Mouse (Mus musculus): ENCODE data around the gene Adk. TPM values are rescaled to one million over a fixed set of nuclear protein-coding genes. Genes with fewer than 3 reads are reported as not detected.

Adk gene
- total and polyA plus RNA-seq, 3 experiments, result 47.9 to 129 (median 59.0) TPM

GRCm38 (mm10) chr14:21462398-21462797 lies 410.0 kb downstream of the Adk start:
- Histone ChIP-seq H3K27me3 (replicated peaks) (no peaks in the 10 kb centered on the region), H3K27ac (ENCODE audit: insufficient read depth, low read depth) (no peak overlapping the region), H3K4me1 (ENCODE audit: control insufficient read depth in 1 of 2, insufficient read depth in 2 of 2) (no peaks in the 10 kb centered on the region), H3K9ac (ENCODE audit: insufficient read depth, low read depth) (no peak overlapping the region), H3K4me3 (replicated peaks in 1 of 3; ENCODE audit: low read depth in 2 of 3, low read length in 2 of 3, poor library complexity in 1 of 3) (no peak overlapping the region), H3K9me3 (replicated peaks; ENCODE audit: low read length) (no peaks in the 10 kb centered on the region), H3K36me3 (replicated peaks in 1 of 2; ENCODE audit: control insufficient read depth in 1 of 2, insufficient read depth in 1 of 2, low read length in 1 of 2) (no peaks in the 10 kb centered on the region), H3K79me2 (replicated peaks; ENCODE audit: control insufficient read depth, extremely low read depth, insufficient read depth, poor library complexity, severe bottlenecking) (no peaks in the 10 kb centered on the region), H3K4me2 (ENCODE audit: insufficient read depth, low read depth, poor library complexity, severe bottlenecking) (no peak overlapping the region)
- no peak for DNase-seq (ENCODE audit: extremely low read depth)
- in situ Hi-C loops (cut with MboI; ENCODE audit: low pct_ligation_motif_present, low pct_unique_long_range_greater_than_20kb, low sequenced_read_pairs), result no loop called here
- dilution Hi-C loops (cut with MboI; ENCODE audit: extremely low pct_ligation_motif_present, extremely low pct_unique_long_range_greater_than_20kb, low sequenced_read_pairs), result no loop called here
- no peak for TF ChIP-seq CHD1 (IDR thresholded peaks at IDR 0.05; ENCODE audit: low read depth, low read length)
- TF ChIP-seq RAD21 (IDR thresholded peaks at IDR 0.05; ENCODE audit: low read depth, low read length), result no peak
- no peak for TF ChIP-seq POLR2A (IDR thresholded peaks at IDR 0.05; ENCODE audit: low read depth, low read length)
- no peak for TF ChIP-seq TBP (conservative IDR thresholded peaks at IDR 0.05; ENCODE audit: low read depth, low read length)
- TF ChIP-seq BHLHE40 (IDR thresholded peaks at IDR 0.05; ENCODE audit: low read depth, low read length), result no peak
- no peak for TF ChIP-seq EP300 (IDR thresholded peaks at IDR 0.05; ENCODE audit: low read length)

DNA sequence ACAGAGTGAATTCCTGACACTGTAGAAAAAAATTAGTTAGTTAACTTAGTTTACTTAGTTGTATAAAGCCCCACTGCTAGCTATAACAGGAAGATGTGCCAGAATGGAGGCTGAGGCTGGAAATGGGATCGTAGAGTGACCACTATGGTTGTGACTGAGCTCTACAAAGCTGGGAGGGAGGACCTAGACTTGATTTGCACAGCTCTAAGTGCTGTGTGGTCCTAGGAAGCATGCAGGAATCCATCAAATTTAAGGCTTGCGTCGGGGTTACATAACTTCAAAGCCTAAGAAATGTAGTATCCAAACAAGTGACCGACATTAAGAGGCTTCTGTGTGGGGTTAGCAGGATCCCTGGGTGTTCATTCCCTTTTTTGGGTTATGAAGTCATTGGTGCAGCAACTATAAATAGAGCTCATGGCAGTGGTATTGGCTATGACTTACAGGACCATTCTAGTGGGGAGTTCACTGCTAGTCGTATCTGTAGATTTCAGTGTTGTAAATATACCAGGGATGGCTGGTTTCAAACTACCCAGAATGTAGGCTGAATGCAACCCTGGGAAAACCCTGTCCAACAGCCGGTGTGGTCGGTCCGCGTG lies 410.8 kb downstream of the Adk start:
- Histone ChIP-seq H3K79me2 (replicated peaks; ENCODE audit: control insufficient read depth, extremely low read depth, insufficient read depth, poor library complexity, severe bottlenecking) (no peaks in the 10 kb centered on the region), H3K36me3 (replicated peaks in 1 of 2; ENCODE audit: control insufficient read depth in 1 of 2, insufficient read depth in 1 of 2, low read length in 1 of 2) (no peaks in the 10 kb centered on the region), H3K4me2 (ENCODE audit: insufficient read depth, low read depth, poor library complexity, severe bottlenecking) (no peak overlapping the region), H3K4me1 (ENCODE audit: control insufficient read depth in 1 of 2, insufficient read depth in 2 of 2) (no peaks in the 10 kb centered on the region), H3K9me3 (replicated peaks; ENCODE audit: low read length) (no peaks in the 10 kb centered on the region), H3K27me3 (replicated peaks) (no peaks in the 10 kb centered on the region), H3K27ac (ENCODE audit: insufficient read depth, low read depth) (no peak overlapping the region), H3K4me3 (replicated peaks in 1 of 3; ENCODE audit: low read depth in 2 of 3, low read length in 2 of 3, poor library complexity in 1 of 3) (no peak overlapping the region), H3K9ac (ENCODE audit: insufficient read depth, low read depth) (no peak overlapping the region)
- in situ Hi-C loops (cut with MboI; ENCODE audit: low pct_ligation_motif_present, low pct_unique_long_range_greater_than_20kb, low sequenced_read_pairs), result no loop called here
- dilution Hi-C loops (cut with MboI; ENCODE audit: extremely low pct_ligation_motif_present, extremely low pct_unique_long_range_greater_than_20kb, low sequenced_read_pairs), result no loop called here
- TF ChIP-seq ZC3H11A (IDR thresholded peaks at IDR 0.05; ENCODE audit: low read depth, low read length), result no peak
- TF ChIP-seq SMC3 (IDR thresholded peaks at IDR 0.05; ENCODE audit: low read depth, low read length), result no peak
- no peak for TF ChIP-seq MAFK (IDR thresholded peaks at IDR 0.05; ENCODE audit: insufficient replicate concordance, low read length)
- TF ChIP-seq TCF12 (IDR thresholded peaks at IDR 0.05; ENCODE audit: low read depth, low read length), result no peak
- no peak for TF ChIP-seq USF1 (IDR thresholded peaks at IDR 0.05; ENCODE audit: low read depth, low read length)
- TF ChIP-seq USF2 (conservative IDR thresholded peaks at IDR 0.05; ENCODE audit: low read depth, low read length), result no peak
- no peak for TF ChIP-seq BHLHE40 (IDR thresholded peaks at IDR 0.05; ENCODE audit: low read depth, low read length)
- TF ChIP-seq HCFC1 (IDR thresholded peaks at IDR 0.05; ENCODE audit: low read depth, low read length), result no peak
- TF ChIP-seq MAZ (IDR thresholded peaks at IDR 0.05; ENCODE audit: low read depth, low read length), result no peak
- TF ChIP-seq PAX5 (IDR thresholded peaks at IDR 0.05; ENCODE audit: low read length), result no peak
- TF ChIP-seq ELF1 (IDR thresholded peaks at IDR 0.05; ENCODE audit: low read depth, low read length), result no peak
- TF ChIP-seq NELFE (IDR thresholded peaks at IDR 0.05; ENCODE audit: low read depth, low read length), result no peak
- TF ChIP-seq POLR2AphosphoS2 (IDR thresholded peaks at IDR 0.05; ENCODE audit: low read depth, low read length), result no peak
- TF ChIP-seq SIN3A (IDR thresholded peaks at IDR 0.05; ENCODE audit: low read length), result no peak
- no peak for TF ChIP-seq ZMIZ1 (IDR thresholded peaks at IDR 0.05; ENCODE audit: low read depth, low read length)
- TF ChIP-seq GABPA (IDR thresholded peaks at IDR 0.05; ENCODE audit: insufficient replicate concordance, low read depth, low read length), result no peak
- TF ChIP-seq ETS1 (conservative IDR thresholded peaks at IDR 0.05; ENCODE audit: low read depth, low read length), result no peak
- TF ChIP-seq JUN (IDR thresholded peaks at IDR 0.05; ENCODE audit: insufficient read depth, low read depth, low read length), result no peak
- TF ChIP-seq NRF1 (IDR thresholded peaks at IDR 0.05; ENCODE audit: low read depth, low read length), result no peak
- no peak for TF ChIP-seq CTCF (conservative IDR thresholded peaks at IDR 0.05 in 1 of 2, IDR thresholded peaks at IDR 0.05 in 1 of 2; ENCODE audit: low read depth in 2 of 2, low read length in 2 of 2)
- no peak for DNase-seq (ENCODE audit: extremely low read depth)

All from CH12.LX (cell line).